Mouse (Mus musculus) limb, embryonic 15.5 days (tissue): ENCODE measurements around the gene Dop1b. TPM values are rescaled to one million over a fixed set of nuclear protein-coding genes. Genes with fewer than 3 reads are reported as not detected.
A peak's percentile ranks its signal among the peaks of the same experiment; 100 is the strongest.
"Not testable (repeated sequence)": the region's sequence is repeated elsewhere in the genome, so short reads cannot be mapped to it uniquely, and the experiment has no call there.

ENCODE experiments used
- ATAC-seq: fragments of 200-750 bp; cut with Nextera tagmentation; 2 replicates; pipeline ENCODE4 v1.8.0; 2017; ENCODE audit warnings: low read depth, moderate TSS enrichment; ENCODE audit not compliant: insufficient number of reproducible peaks, low FRiP score, low TSS enrichment
- H3K27ac ChIP-seq: fragments of 300-500 bp; sonication (generic); 2 replicates; pipeline ENCODE4 v1.5.1; 2015; ENCODE audit warnings: moderate library complexity, mild to moderate bottlenecking, inconsistent platforms
- H3K27me3 ChIP-seq: fragments of 300-500 bp; sonication (generic); 2 replicates; pipeline ENCODE4 v1.6.1; 2015; ENCODE audit warnings: inconsistent platforms
- H3K36me3 ChIP-seq: fragments of 300-500 bp; sonication (generic); 2 replicates; pipeline ENCODE4 v1.6.1; 2015; ENCODE audit warnings: inconsistent platforms
- H3K4me1 ChIP-seq: fragments of 300-500 bp; sonication (generic); 2 replicates; pipeline ENCODE4 v1.6.1; 2015; ENCODE audit warnings: inconsistent platforms
- H3K4me2 ChIP-seq: fragments of 300-500 bp; sonication (generic); 2 replicates; pipeline ENCODE4 v1.6.1; 2015; ENCODE audit warnings: mild to moderate bottlenecking, inconsistent platforms
- H3K4me3 ChIP-seq: fragments of 300-500 bp; sonication (generic); 2 replicates; pipeline ENCODE4 v1.5.1; 2015; ENCODE audit warnings: mild to moderate bottlenecking, inconsistent platforms
- H3K9ac ChIP-seq: fragments of 300-500 bp; sonication (generic); 2 replicates; pipeline ENCODE4 v1.6.1; 2015; ENCODE audit warnings: inconsistent platforms
- H3K9me3 ChIP-seq: fragments of 300-500 bp; sonication (generic); 2 replicates; pipeline ENCODE4 v1.6.1; 2016; ENCODE audit warnings: inconsistent platforms
- WGBS: fragments of 180-500 bp; shearing (Covaris S2); methylation state at CpG from one replicate; pipeline ENCODE4 v1.1.7; 2015; 5-methylcytosine and 5-hydroxymethylcytosine counted together
- polyA plus RNA-seq: library from polyadenylated mRNA; unstranded; fragments of >200 nt; fragmentation: Nextera tagmentation; extraction: Ambion mirVana; gene quantifications from 2 replicates; pipeline ENCODE4 v1.2.1, GENCODE M21; 2015

The Dop1b gene
- polyA plus RNA-seq, 1 experiment from 2014 or later, result 15.0 TPM

GRCm38 (mm10) chr16:93766956-93767355 lies 55.3 kb downstream of the Dop1b start:
- Histone ChIP-seq H3K27ac (no peak overlapping the region), H3K27me3 (no peaks in the 10 kb centered on the region), H3K4me2 (no peak overlapping the region), H3K4me3 (no peak overlapping the region), H3K9ac (no peak overlapping the region), H3K9me3 (no peaks in the 10 kb centered on the region), H3K4me1 (peaks cover 12% of the 10 kb centered on the region), H3K36me3 (peaks cover 38% of the 10 kb centered on the region)
- ATAC-seq, result no peak
- 49% methylated on average over 4 of the region's 4 CpGs for WGBS

GRCm38 (mm10) chr16:93767548-93767947 lies 55.8 kb downstream of the Dop1b start:
- 77% methylated on average over 6 of the region's 6 CpGs for WGBS
- H3K9ac ChIP-seq, result no peak overlapping the region
- H3K27ac ChIP-seq, result no peak overlapping the region
- peaks cover 12% of the 10 kb centered on the region for H3K4me1 ChIP-seq
- H3K27me3 ChIP-seq, result no peaks in the 10 kb centered on the region
- H3K4me2 ChIP-seq, result no peak overlapping the region
- H3K9me3 ChIP-seq, result no peaks in the 10 kb centered on the region
- ATAC-seq, result no peak
- H3K4me3 ChIP-seq, result no peak overlapping the region
- H3K36me3 ChIP-seq, result peaks cover 34% of the 10 kb centered on the region

GRCm38 (mm10) chr16:93769621-93770020 lies 57.9 kb downstream of the Dop1b start:
- Histone ChIP-seq H3K4me2 (no peak overlapping the region), H3K27ac (no peak overlapping the region), H3K4me1 (peaks cover 12% of the 10 kb centered on the region), H3K9ac (no peak overlapping the region), H3K27me3 (no peaks in the 10 kb centered on the region), H3K36me3 (peaks cover 19% of the 10 kb centered on the region), H3K4me3 (no peak overlapping the region), H3K9me3 (no peaks in the 10 kb centered on the region)
- no peak for ATAC-seq
- 57% methylated on average over 15 of the region's 15 CpGs for WGBS

- no peaks in the 10 kb centered on the region for H3K9me3 ChIP-seq
- peak; percentile 61 for ATAC-seq
- no peaks in the 10 kb centered on the region for H3K27me3 ChIP-seq
- no peak overlapping the region for H3K4me2 ChIP-seq
- peaks cover 12% of the 10 kb centered on the region for H3K4me1 ChIP-seq
- H3K9ac ChIP-seq, result no peak overlapping the region
- no peak overlapping the region; the same call in 1 of the 2 replicates for H3K27ac ChIP-seq
- peaks cover 18% of the 10 kb centered on the region for H3K36me3 ChIP-seq
- 66% methylated on average over 32 of the region's 32 CpGs for WGBS
- no peak overlapping the region for H3K4me3 ChIP-seq
Observed at GRCm38 (mm10) chr16:93770271-93770926, 58.7 kb downstream of the Dop1b start.

GRCm38 (mm10) chr16:93774658-93775057 lies 63.0 kb downstream of the Dop1b start:
- Histone ChIP-seq H3K36me3 (peaks cover 22% of the 10 kb centered on the region), H3K27me3 (no peaks in the 10 kb centered on the region), H3K4me1 (peaks cover 11% of the 10 kb centered on the region), H3K27ac (no peak overlapping the region), H3K9me3 (no peaks in the 10 kb centered on the region), H3K9ac (no peak overlapping the region), H3K4me3 (no peak overlapping the region), H3K4me2 (no peak overlapping the region)
- WGBS, result 82% methylated on average over 5 of the region's 5 CpGs
- no peak for ATAC-seq

- H3K36me3 ChIP-seq, result peaks cover 12% of the 10 kb centered on the region
- no peak overlapping the region for H3K4me3 ChIP-seq
- no peak overlapping the region for H3K27ac ChIP-seq
- ATAC-seq, result no peak
- no peak overlapping the region for H3K9ac ChIP-seq
- H3K4me1 ChIP-seq, result no peaks in the 10 kb centered on the region
- no peaks in the 10 kb centered on the region for H3K27me3 ChIP-seq
- H3K4me2 ChIP-seq, result no peak overlapping the region
- H3K9me3 ChIP-seq, result no peaks in the 10 kb centered on the region
- 68% methylated on average over 5 of the region's 5 CpGs for WGBS
Observed at GRCm38 (mm10) chr16:93776468-93776867, 64.8 kb downstream of the Dop1b start.

- ATAC-seq, result no peak
- H3K4me1 ChIP-seq, result peaks cover 5% of the 10 kb centered on the region; the same call in 1 of the 2 replicates
- H3K9me3 ChIP-seq, result no peaks in the 10 kb centered on the region
- H3K4me3 ChIP-seq, result no peak overlapping the region
- H3K36me3 ChIP-seq, result peaks cover 12% of the 10 kb centered on the region
- no peaks in the 10 kb centered on the region for H3K27me3 ChIP-seq
- 42% methylated on average over 14 of the region's 14 CpGs for WGBS
- no peak overlapping the region for H3K9ac ChIP-seq
- H3K4me2 ChIP-seq, result no peak overlapping the region
- no peak overlapping the region for H3K27ac ChIP-seq
Observed at GRCm38 (mm10) chr16:93777247-93777999, 65.7 kb downstream of the Dop1b start.

GRCm38 (mm10) chr16:93778393-93778792 lies 66.7 kb downstream of the Dop1b start:
- H3K9ac ChIP-seq, H3K4me2 ChIP-seq, H3K27me3 ChIP-seq, H3K27ac ChIP-seq, H3K9me3 ChIP-seq, ATAC-seq, H3K4me1 ChIP-seq, H3K4me3 ChIP-seq: not testable (repeated sequence)
- WGBS, result 74% methylated on average over 4 of the region's 4 CpGs
- H3K36me3 ChIP-seq, result peaks cover 12% of the 10 kb centered on the region

GRCm38 (mm10) chr16:93779554-93779953 lies 67.8 kb downstream of the Dop1b start:
- 85% methylated on average over 4 of the region's 4 CpGs for WGBS
- peaks cover 19% of the 10 kb centered on the region for H3K36me3 ChIP-seq
- no peak overlapping the region for H3K4me2 ChIP-seq
- H3K27me3 ChIP-seq, result no peaks in the 10 kb centered on the region
- no peak overlapping the region for H3K27ac ChIP-seq
- peaks cover 5% of the 10 kb centered on the region; the same call in 1 of the 2 replicates for H3K4me1 ChIP-seq
- no peaks in the 10 kb centered on the region for H3K9me3 ChIP-seq
- ATAC-seq, result no peak
- no peak overlapping the region for H3K9ac ChIP-seq
- H3K4me3 ChIP-seq, result no peak overlapping the region

- H3K9ac ChIP-seq, result no peak overlapping the region
- H3K4me2 ChIP-seq, result no peak overlapping the region
- H3K27me3 ChIP-seq, result no peaks in the 10 kb centered on the region
- peaks cover 10% of the 10 kb centered on the region; the same call in 1 of the 2 replicates for H3K4me1 ChIP-seq
- no peaks in the 10 kb centered on the region for H3K9me3 ChIP-seq
- peaks cover 19% of the 10 kb centered on the region for H3K36me3 ChIP-seq
- WGBS, result 52% methylated on average over 14 of the region's 14 CpGs
- no peak for ATAC-seq
- no peak overlapping the region for H3K27ac ChIP-seq
- no peak overlapping the region for H3K4me3 ChIP-seq
Observed at GRCm38 (mm10) chr16:93780660-93781479, 69.2 kb downstream of the Dop1b start.

GRCm38 (mm10) chr16:93784175-93784574 lies 72.5 kb downstream of the Dop1b start:
- Histone ChIP-seq H3K27me3 (no peaks in the 10 kb centered on the region), H3K36me3 (peaks cover 8% of the 10 kb centered on the region), H3K9me3 (no peaks in the 10 kb centered on the region), H3K4me1 (peaks cover 10% of the 10 kb centered on the region; the same call in 1 of the 2 replicates), H3K9ac (no peak overlapping the region), H3K27ac (no peak overlapping the region), H3K4me3 (no peak overlapping the region), H3K4me2 (no peak overlapping the region)
- 95% methylated on average over 7 of the region's 7 CpGs for WGBS
- no peak for ATAC-seq

GRCm38 (mm10) chr16:93785805-93786204 lies 74.1 kb downstream of the Dop1b start:
- no peak overlapping the region for H3K27ac ChIP-seq
- 4% methylated on average over 9 of the region's 9 CpGs for WGBS
- H3K9me3 ChIP-seq, result no peaks in the 10 kb centered on the region
- H3K4me1 ChIP-seq, result peaks cover 10% of the 10 kb centered on the region; the same call in 1 of the 2 replicates
- no peak overlapping the region for H3K9ac ChIP-seq
- ATAC-seq, result peak; percentile 67
- no peak overlapping the region for H3K4me2 ChIP-seq
- no peaks in the 10 kb centered on the region for H3K27me3 ChIP-seq
- peaks cover 6% of the 10 kb centered on the region for H3K36me3 ChIP-seq
- no peak overlapping the region for H3K4me3 ChIP-seq
